Mouse (Mus musculus) T-helper 17 cell (primary cell): ENCODE measurements at regions not wholly inside any gene's neighbourhood (a gene's known extent, or its start where the extent isn't known, plus 50 kb on each side); places are given as distances from the start of the nearest gene placed in this dataset.

Experiments used
- in situ Hi-C, 2 experiments: fragments of 300-600 bp; cut with MboI, MseI; formaldehyde crosslinking; loops; 1 replicate in 1 of 2; 2 replicates in 1 of 2; pipeline ENCODE4 v1.15.1; 2025; ENCODE audit warnings: high pct_unique_total_duplicates in 2 of 2

GRCm38 (mm10) chr9:91574156-91574555, 208.5 kb upstream of the Zic1 start:
- in situ Hi-C loops: no loop called here

GRCm38 (mm10) chr9:91566006-91566641, 200.5 kb upstream of the Zic1 start:
- in situ Hi-C loops: no loop called here

GRCm38 (mm10) chr9:91561331-91561730, 195.7 kb upstream of the Zic1 start:
- in situ Hi-C loops: no loop called here

DNA sequence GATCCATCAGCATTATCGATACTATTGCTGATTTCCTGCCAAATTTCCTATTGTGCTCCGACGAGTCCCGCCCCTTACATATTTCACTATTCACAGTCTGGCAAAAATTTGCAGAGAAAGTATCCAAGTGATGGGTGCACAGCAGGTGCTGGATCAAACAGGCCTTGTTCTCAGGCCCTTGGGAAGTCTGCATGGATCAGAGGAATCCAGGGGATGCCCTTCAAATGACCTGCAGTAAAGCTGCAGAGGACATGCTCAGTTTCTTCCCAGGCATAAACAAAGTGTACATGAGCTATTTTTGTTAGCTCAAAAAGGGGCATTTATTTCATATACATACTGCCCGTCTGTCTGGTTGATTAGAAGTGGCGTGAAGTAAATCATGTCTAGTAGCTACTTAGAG, 194.2 kb upstream of the Zic1 start:
- in situ Hi-C loops: no loop called here

DNA sequence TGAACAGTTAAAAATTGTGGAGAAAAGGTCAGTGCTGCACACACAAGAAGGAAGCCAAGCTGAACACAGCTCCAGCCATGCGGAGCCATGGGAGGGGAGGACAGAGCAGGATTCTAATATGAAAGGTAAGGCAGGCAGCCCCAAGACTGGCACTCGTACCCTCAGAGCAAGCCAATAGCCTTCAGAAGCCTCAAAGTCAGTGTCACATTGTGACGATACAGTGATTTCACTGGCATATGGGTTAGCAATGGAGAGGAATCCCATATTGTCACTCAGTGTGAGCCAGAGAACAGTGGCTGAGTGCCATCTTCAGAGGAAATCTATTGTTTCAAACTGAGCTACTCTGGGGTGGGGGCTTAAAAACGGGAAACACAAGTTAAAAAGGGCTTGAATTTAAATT, 181.4 kb upstream of the Zic1 start:
- in situ Hi-C loops: no loop called here

GRCm38 (mm10) chr9:91545402-91545801, 179.8 kb upstream of the Zic1 start:
- in situ Hi-C loops: no loop called here

GRCm38 (mm10) chr9:91528838-91529475, 163.3 kb upstream of the Zic1 start:
- in situ Hi-C loops: no loop called here

DNA sequence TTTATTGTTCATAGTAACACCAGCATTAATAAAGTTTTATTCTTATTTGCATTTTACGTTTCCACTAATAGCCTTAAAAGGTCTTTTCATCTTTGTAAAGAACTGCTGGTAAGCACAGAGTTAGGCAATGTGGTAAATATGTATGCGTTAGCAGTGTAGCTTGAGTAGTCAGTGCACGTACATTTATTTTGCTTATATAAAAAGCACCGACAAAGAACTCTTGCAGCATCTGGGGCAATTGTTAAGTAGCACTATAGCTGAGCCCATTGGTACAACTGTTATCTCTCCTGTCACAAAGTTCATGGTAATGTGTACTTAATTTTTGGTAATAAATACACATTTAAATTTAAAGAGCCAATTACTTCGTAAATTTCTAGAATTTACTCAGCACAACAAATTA, 162.8 kb upstream of the Zic1 start:
- in situ Hi-C loops: no loop called here

DNA sequence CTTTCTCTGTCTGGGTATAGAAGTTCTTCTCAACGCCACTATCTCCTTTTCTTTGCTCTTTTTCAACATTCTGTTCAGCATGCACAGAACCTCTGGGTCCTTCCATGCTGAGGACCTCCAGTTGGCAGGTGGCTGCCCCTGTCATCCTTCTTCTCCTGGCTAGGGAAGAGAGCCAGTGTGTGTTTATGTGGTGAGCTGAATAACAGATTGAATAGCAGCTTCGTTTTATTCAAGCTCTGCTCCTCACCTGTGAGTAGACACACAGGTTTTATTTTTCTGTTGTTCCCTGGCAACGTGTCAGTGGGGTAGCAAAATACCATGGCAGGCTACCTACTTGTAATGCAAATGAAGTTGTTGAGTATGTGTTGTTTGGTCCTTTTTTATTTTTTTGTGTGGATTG, 154.9 kb upstream of the Zic1 start:
- in situ Hi-C loops: no loop called here

DNA sequence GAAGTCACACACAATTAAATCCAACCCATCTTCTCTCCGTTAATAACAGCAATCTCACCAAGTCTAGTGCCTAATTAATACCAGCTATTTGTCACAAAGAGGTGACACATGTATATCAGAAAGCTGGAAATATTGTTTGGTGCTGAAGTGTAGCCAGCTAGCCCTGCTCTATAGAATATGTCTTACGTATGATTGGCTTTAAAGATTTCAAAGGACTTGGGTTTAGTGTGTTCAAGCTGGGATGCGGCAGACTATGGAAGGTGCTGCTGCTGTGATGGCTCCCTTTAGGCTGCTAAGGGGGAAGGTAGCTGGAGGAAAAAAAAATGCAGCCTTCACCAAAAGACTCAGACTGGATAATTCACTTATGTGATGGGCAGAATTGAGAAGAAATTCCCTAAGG, 144.1 kb upstream of the Zic1 start:
- in situ Hi-C loops: no loop called here

GRCm38 (mm10) chr9:91503657-91504329, 138.2 kb upstream of the Zic1 start:
- in situ Hi-C loops: no loop called here

DNA sequence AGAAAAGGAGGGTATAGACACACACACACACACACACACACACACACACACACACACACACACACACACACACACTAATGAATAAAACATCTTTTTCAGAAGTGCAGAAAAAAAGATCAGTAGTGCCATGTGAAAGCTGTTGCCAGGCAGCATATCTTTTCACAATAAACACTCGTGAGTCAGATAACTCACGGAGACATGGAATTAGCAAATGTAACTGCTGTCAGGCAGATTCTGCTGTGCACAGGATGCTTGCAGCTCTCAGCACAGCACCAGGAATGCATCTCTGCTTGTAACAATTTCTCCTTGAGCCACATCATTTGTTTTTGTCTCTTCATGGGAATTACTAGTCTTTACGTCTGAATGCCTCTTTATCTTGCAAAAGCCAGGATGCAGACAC, 111.0 kb upstream of the Zic1 start:
- in situ Hi-C loops: no loop called here

GRCm38 (mm10) chr9:91462713-91463425, 97.3 kb upstream of the Zic1 start:
- in situ Hi-C loops: no loop called here

- in situ Hi-C loops: no loop called here
Observed at GRCm38 (mm10) chr9:91459921-91460320, 94.3 kb upstream of the Zic1 start.

GRCm38 (mm10) chr9:91456843-91457242, 91.2 kb upstream of the Zic1 start:
- in situ Hi-C loops: no loop called here

DNA sequence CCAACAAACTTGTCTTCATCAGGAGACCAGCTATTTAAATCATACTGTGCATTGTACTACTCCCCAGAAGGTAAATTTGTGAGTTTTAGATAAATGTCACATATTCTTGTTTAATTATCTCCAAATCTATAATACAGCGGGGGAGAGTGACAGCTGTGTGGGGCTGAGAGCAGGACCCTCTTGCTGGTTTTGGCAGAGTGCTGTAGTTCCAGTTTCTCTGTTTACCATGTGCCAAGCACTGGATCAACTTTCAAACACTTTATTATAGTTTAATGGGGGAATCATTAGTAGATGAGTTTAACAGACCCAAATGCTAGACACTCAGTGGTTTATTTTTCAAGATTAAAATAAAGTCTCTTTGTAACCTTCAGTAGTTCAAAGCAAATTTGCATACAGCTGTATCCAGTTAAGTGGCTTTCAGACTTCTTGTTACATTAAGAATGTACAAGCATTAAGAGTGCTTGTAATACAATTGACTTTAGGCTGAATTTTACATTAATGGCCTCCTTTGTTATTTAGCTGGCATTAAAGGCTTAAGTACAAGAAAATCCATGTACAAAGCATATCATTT, 90.7 kb upstream of the Zic1 start:
- in situ Hi-C loops: no loop called here

GRCm38 (mm10) chr9:91439106-91439505, 73.5 kb upstream of the Zic1 start:
- in situ Hi-C loops: no loop called here
